Mouse (Mus musculus) frontal cortex, postnatal 36 days (tissue): ENCODE measurements around the gene Dlst.

Experiments used
- DNase-seq, 2 experiments: peaks; one replicate each; pipeline ENCODE4 v3.0.0; 2022; ENCODE audit warnings: low spot score in 2 of 2

Gene Dlst

GRCm38 (mm10) chr12:85150321-85151001 lies 39.8 kb downstream of the Dlst start:
- DNase-seq = no peak

- peak; percentile 78 to 85 for DNase-seq
These were observed 40.6 kb downstream of the Dlst start, which contains the start of gene Rps6kl1 for GRCm38 (mm10) chr12:85151002-85151774. Gene Rps6kl1, minus strand, starts transcription at chr12:85151264.

GRCm38 (mm10) chr12:85153011-85153410 lies 42.4 kb downstream of the Dlst start:
- no peak for DNase-seq

GRCm38 (mm10) chr12:85156324-85156723 lies 45.7 kb downstream of the Dlst start:
- no peak for DNase-seq

GRCm38 (mm10) chr12:85157797-85158460 lies 47.3 kb downstream of the Dlst start:
- no peak for DNase-seq

DNA sequence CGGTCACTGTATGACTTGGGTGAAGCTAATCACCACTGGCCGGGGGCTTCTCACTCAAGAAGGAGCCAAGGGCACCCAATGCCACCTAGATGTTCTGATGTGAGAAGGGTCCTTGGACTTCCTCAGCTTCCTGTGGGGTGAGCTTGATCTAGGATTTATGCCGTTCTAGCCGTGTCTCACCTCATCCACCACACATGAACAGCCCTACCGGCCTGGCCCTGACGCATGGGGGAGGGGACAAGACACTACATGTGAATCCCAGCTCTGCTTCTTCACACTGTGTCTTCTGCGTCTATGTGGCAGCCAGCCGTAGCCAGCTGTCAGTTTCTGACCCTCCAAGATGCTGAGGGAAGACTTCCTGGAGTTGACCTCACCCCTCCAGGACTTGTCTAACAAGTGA lies 48.2 kb downstream of the Dlst start:
- no peak for DNase-seq

DNA sequence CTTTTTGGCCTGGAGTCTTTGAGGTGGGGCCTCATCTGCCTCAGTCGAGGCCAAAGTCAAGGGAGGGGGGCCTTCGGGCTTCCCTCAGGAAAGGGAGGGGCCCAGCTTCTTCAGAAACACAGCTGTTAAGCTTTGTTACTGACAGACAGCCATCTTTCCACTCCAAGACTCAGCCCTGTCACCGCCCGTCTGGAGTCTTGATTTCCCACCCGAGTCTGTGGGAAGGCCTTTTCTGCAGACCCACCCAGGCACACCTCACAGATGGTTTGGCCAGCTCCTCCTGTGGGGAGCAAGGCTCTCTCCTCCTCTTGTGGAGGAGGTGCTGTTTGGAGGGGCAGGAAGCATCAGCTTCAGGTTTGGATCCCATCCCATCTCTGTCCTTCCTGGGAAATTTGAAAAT lies 49.0 kb downstream of the Dlst start:
- no peak for DNase-seq

DNA sequence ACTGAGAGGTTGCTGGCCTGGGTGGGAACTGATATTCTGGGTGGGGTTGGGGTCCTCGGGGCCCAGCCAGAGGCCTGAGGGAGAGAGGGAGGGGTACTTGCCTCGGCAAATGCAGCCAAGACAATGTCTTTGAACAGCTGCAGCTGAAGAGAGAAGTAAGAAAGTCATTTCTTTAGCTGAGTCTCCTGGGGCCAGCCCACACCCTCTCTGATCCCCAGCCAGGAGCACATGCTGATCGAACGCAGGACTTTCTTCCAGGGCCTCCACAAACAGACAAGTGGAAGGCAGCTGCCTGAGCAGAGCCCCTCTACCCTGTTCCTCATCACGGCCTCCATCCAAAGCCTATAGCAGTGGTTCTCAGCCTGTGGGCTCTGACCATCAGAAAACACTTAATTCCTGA lies 54.4 kb downstream of the Dlst start:
- no peak for DNase-seq

DNA sequence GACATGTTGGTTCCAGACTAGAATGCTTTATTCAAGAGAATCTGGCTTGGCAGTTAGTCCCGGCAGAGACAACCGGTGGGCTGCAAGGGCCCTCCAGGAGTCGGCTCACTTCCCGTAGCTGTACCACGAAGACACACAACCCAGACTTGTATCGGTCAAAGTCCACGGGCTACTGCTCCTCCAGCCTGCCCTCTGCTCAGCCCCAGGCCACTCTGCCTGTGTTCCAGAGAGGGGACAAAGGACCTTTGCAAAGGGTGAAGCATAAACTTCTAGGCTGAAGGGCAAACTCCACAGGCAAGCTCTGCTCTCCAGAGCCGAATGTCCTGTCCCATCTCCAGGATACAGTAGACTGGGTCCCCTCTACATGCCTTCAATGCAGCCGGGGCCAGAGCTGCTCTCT lies 56.0 kb downstream of the Dlst start:
- DNase-seq = no peak

DNA sequence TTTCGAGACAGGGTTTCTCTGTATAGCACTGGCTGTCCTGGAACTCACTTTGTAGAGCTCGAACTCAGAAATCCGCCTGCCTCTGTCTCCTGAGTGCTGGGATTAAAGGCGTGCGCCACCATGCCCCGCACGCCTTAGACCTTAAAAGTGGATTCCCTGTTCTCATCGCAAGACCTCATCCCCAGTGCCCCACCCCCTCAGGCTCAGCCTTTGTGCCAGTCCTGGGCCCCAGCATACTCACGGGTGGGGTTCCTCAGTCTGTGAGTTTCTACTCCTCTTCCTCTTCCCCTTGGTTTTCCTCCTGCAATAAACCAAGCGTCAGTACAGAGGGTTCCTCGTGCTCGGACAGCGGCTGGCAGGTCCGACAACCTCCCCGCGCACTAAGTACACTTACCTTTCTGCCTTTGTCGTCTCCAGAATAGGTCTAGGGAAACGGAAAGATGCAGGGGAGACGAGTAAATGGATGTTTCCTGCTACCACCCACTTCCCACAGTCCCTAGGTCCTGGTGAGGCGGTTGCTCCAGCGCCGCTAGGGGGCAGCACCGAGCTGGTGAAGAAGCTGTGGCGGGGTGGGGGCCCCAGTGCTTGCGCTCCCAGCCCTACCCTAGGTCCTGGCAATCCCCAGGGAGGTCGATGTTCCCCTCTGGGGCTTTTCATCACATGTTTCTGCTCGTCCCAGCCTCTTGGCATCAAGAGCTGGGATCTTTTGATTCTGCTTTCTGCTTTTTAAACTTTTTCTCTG lies 58.7 kb downstream of the Dlst start:
- DNase-seq = peak; percentile 81 to 86

DNA sequence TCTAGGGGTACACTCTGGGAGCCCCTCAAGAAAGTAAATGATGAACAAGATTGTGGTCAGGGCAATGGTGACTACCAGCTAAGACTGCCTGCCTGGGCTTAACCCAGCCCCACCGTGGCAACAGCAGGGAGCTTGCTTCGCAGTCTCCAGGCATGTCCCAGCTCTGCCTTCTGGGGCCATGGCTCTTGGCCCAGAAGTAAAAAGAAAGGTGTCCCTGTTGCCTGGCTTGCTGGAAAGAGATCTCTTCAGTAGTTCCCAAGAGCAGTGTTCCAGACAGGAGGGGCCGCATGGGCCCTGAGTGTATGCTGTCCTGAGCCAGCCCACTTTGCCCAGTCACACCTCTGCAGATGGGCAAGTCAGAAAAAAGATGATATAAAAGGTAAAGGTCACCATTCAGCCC lies 59.2 kb downstream of the Dlst start:
- DNase-seq = no peak

GRCm38 (mm10) chr12:85170284-85170947 lies 59.8 kb downstream of the Dlst start:
- no peak for DNase-seq

DNA sequence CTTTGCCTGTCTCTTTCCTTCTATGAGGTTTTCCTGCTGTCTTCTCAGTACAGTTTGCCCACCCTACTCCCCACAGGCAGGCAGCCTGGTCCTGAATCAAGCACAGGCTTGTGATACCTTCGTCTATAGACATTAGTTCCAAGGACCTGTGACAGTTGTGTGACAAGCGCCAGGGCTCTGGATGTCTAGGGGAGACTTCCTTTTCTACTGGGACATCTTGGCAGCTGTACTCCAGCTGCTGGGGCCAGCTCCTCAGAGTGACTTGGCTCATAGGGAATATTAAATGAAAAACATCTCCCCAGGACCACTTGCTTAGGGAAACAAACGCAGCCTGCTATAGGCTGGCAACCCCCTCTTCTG lies 60.3 kb downstream of the Dlst start:
- DNase-seq = no peak

DNA sequence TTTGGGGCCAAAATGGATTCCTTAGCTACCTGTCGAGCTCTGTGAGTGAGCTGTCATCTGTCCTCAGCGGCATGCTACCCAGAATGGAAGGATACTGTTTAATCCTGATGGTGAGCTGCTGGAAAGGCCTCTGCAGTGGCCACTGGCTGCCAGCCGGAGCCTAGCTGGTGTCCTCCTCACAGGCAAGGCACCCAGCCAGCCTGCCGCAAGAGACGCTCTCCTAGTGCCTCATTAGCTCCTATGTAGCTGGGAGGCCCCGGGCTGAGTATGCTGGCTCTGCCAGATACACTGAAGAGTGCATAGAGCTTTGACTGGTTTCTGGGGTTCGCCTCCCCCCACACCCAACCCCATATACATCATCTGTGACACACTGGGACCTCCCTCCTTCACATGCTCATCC lies 63.4 kb downstream of the Dlst start:
- DNase-seq = no peak

GRCm38 (mm10) chr12:85175087-85175675 lies 64.5 kb downstream of the Dlst start:
- DNase-seq = no peak

- no peak for DNase-seq
These were observed 65.6 kb downstream of the Dlst start for GRCm38 (mm10) chr12:85175926-85176845.

DNA sequence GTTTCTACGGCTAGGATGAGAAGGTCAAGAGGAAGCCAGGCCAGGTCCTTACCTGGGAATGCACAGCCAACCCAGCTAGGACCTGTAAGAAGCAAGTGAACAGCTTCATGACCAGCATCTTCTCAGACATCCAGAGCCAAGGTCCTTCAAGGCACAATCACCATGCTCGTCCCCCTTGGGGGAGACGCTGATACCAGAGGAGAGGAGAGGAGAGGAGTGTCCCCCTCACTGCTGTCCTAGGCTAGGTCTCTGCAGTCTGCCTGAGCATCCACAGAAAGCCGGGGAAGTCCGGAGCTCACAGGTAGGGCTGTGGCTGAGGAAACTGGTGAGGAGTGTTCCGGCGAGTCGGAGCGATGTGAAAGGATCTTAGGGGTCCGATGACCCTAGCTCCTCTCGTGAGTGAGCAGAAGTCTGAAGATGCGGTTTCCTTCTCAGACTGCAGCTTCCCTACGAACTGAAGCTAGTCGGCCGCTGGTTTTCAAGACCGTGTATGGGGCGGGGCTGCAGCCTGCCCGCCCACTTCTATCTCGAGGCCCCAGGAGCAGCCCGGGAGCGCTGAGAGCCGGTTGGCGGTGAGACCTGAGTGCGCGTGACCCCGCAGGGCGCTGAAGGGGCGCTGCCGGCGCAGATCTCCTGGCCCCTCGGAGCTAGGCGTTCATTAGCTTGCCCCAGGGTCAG lies 66.4 kb downstream of the Dlst start:
- DNase-seq = no peak

- no peak for DNase-seq
These were observed 67.2 kb downstream of the Dlst start, which contains the start of gene Pgf for GRCm38 (mm10) chr12:85177740-85178239. Gene Pgf, minus strand, starts transcription at chr12:85177790.

- DNase-seq = no peak
These were observed 67.7 kb downstream of the Dlst start for GRCm38 (mm10) chr12:85178294-85178693.
